Mouse (Mus musculus): ENCODE measurements around the gene Mfsd6. TPM values are rescaled to one million over a fixed set of nuclear protein-coding genes. Genes with fewer than 3 reads are reported as not detected.

Gene Mfsd6
- polyA plus RNA-seq, 1 experiment from 2014 or later, result 6.7 TPM

- H3K27me3 ChIP-seq, result no peaks in the 10 kb centered on the region
- peak; percentile 76 for ATAC-seq (replicated peaks)
These were observed 96.3 kb downstream of the Mfsd6 start for GRCm38 (mm10) chr1:52630937-52631299.

GRCm38 (mm10) chr1:52630248-52630936, 96.9 kb downstream of the Mfsd6 start, which contains the start of gene Nemp2:
Gene Nemp2, plus strand, starts transcription at chr1:52630703.
- Histone ChIP-seq H3K9ac (replicated peaks) (peak within 1 kb of the TSS; percentile 93), H3K36me3 (no peaks in the 10 kb centered on the region), H3K9me3 (no peaks in the 10 kb centered on the region), H3K4me1 (peaks cover 18% of the 10 kb centered on the region), H3K4me2 (replicated peaks) (peak within 1 kb of the TSS; percentile 51), H3K4me3 (peak within 1 kb of the TSS; percentile 92), H3K27ac (replicated peaks) (peak within 1 kb of the TSS; percentile 82), H3K27me3 (no peaks in the 10 kb centered on the region)
- under 1% methylated on average over 44 of the region's 44 CpGs for WGBS
- ATAC-seq (replicated peaks), result peak; percentile 96

More at GRCm38 (mm10) chr1:52630937-52631299, 96.3 kb downstream of the Mfsd6 start:
- Histone ChIP-seq H3K9ac (replicated peaks) (peak overlapping the region; percentile 93), H3K4me1 (peaks cover 18% of the 10 kb centered on the region), H3K27ac (replicated peaks) (peak overlapping the region; percentile 82), H3K4me2 (replicated peaks) (peak overlapping the region; percentile 51), H3K4me3 (peak overlapping the region; percentile 92), H3K36me3 (no peaks in the 10 kb centered on the region), H3K9me3 (no peaks in the 10 kb centered on the region)
- under 1% methylated on average over 6 of the region's 6 CpGs for WGBS

- Histone ChIP-seq H3K4me2 (replicated peaks) (no peak overlapping the region), H3K4me1 (no peaks in the 10 kb centered on the region), H3K36me3 (no peaks in the 10 kb centered on the region), H3K27ac (replicated peaks) (no peak overlapping the region), H3K9ac (replicated peaks) (no peak overlapping the region), H3K9me3 (no peaks in the 10 kb centered on the region), H3K4me3 (no peak overlapping the region), H3K27me3 (no peaks in the 10 kb centered on the region)
- ATAC-seq (replicated peaks), result no peak
These were observed 106.8 kb downstream of the Mfsd6 start for GRCm38 (mm10) chr1:52620442-52620841.

- H3K4me1 ChIP-seq, result no peaks in the 10 kb centered on the region
- WGBS, result 71% methylated on average over 1 of the region's 1 CpGs
- no peak overlapping the region for H3K27ac ChIP-seq (replicated peaks)
- no peaks in the 10 kb centered on the region for H3K36me3 ChIP-seq
- H3K27me3 ChIP-seq, result no peaks in the 10 kb centered on the region
- no peak overlapping the region for H3K9ac ChIP-seq (replicated peaks)
- H3K4me3 ChIP-seq, result no peak overlapping the region
- no peak overlapping the region for H3K4me2 ChIP-seq (replicated peaks)
- no peaks in the 10 kb centered on the region for H3K9me3 ChIP-seq
- no peak for ATAC-seq (replicated peaks)
These were observed 109.0 kb downstream of the Mfsd6 start for GRCm38 (mm10) chr1:52618217-52618616.

- Histone ChIP-seq H3K27me3 (no peaks in the 10 kb centered on the region), H3K4me1 (no peaks in the 10 kb centered on the region), H3K9ac (replicated peaks) (no peak overlapping the region), H3K9me3 (no peaks in the 10 kb centered on the region), H3K4me2 (replicated peaks) (no peak overlapping the region), H3K4me3 (no peak overlapping the region), H3K36me3 (no peaks in the 10 kb centered on the region), H3K27ac (replicated peaks) (no peak overlapping the region)
- no peak for ATAC-seq (replicated peaks)
- WGBS, result 91% methylated on average over 4 of the region's 4 CpGs
These were observed 118.8 kb downstream of the Mfsd6 start for GRCm38 (mm10) chr1:52608486-52608885.

- H3K9me3 ChIP-seq, result no peaks in the 10 kb centered on the region
- H3K27me3 ChIP-seq, result no peaks in the 10 kb centered on the region
- no peak overlapping the region for H3K4me2 ChIP-seq (replicated peaks)
- 95% methylated on average over 1 of the region's 1 CpGs for WGBS
- H3K9ac ChIP-seq (replicated peaks), result no peak overlapping the region
- no peaks in the 10 kb centered on the region for H3K36me3 ChIP-seq
- no peak overlapping the region for H3K27ac ChIP-seq (replicated peaks)
- no peaks in the 10 kb centered on the region for H3K4me1 ChIP-seq
- no peak overlapping the region for H3K4me3 ChIP-seq
- ATAC-seq (replicated peaks), result no peak
These were observed 119.6 kb downstream of the Mfsd6 start for GRCm38 (mm10) chr1:52607700-52608099.

Other genes with a start within 250 kb of the Mfsd6 start
- 14.6 and 16.6 TPM in 2 replicates for gene Nab1, start 226.8 kb downstream of the Mfsd6 start, polyA plus RNA-seq (2015; fragmentation: Nextera tagmentation; extraction: Ambion mirVana)
- gene Nemp2, start 96.8 kb downstream of the Mfsd6 start, polyA plus RNA-seq (2015; fragmentation: Nextera tagmentation; extraction: Ambion mirVana), result 8.5 and 8.9 TPM in 2 replicates
- gene Inpp1, start 90.2 kb upstream of the Mfsd6 start, polyA plus RNA-seq (2015; fragmentation: Nextera tagmentation; extraction: Ambion mirVana), result 20.0 and 24.3 TPM in 2 replicates
- 21.4 and 21.7 TPM in 2 replicates for gene Hibch, start 117.5 kb upstream of the Mfsd6 start, polyA plus RNA-seq (2015; fragmentation: Nextera tagmentation; extraction: Ambion mirVana)